Comparison of ENCODE assay signal across 8 mouse cellular contexts in the genomic region with DNA sequence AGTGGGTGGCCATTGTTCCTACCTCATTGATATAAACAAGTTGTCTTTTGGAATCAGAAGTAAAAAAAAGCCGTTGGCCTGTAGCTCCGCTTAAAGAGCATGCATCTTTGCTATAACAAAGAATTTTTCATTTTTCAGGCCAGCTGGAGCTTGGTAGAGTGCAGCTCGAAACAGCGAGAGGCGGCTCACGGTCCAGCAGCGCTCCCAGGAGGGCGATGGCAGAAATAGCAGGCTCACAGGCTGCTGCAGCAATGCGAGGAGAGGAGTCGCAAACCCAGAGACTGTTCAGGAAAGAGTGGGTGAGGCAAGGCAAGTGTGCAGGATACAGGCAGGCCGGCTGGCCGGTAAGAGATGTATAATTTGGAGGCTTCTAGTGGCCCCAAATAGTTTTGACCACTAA. TPM values are rescaled to one million over a fixed set of nuclear protein-coding genes. Genes with fewer than 3 reads are reported as not detected.
DNase-seq lines count a peak whose midpoint lies in the region; ATAC-seq and TF ChIP-seq lines count a peak whose summit lies in the region.

No protein-coding gene starts in this region.

- H3K9ac ChIP-seq in midbrain, embryonic 12.5 days (replicated peaks) = no peak overlapping the region
- no peak overlapping the region for H3K9ac ChIP-seq in stomach, embryonic 16.5 days (ENCODE audit: low read length)

- no peaks in the 10 kb centered on the region; the same call in 1 of the 2 replicates for H3K27me3 ChIP-seq in E14TG2a.4 (ENCODE audit: insufficient read depth, low read length)
- no peaks in the 10 kb centered on the region for H3K27me3 ChIP-seq in midbrain, embryonic 12.5 days
- no peaks in the 10 kb centered on the region for H3K27me3 ChIP-seq in stomach, embryonic 16.5 days (ENCODE audit: control insufficient read depth, insufficient read depth, low read length)

- peak; percentile 92 for ATAC-seq in midbrain, embryonic 12.5 days (ENCODE audit: low FRiP score, low read depth)
- ATAC-seq in stomach, embryonic 16.5 days (ENCODE audit: insufficient read depth, low FRiP score) = peak; percentile 68

- DNase-seq in R1 (ENCODE audit: low read depth, low spot score) = peak; percentile 21
- DNase-seq in embryo, embryonic 9.5 days (ENCODE audit: extremely low spot score) = peak; percentile 39
- DNase-seq in heart, postnatal 10 days = peak; percentile 33 to 50
- DNase-seq in left cerebral cortex, adult 2 months (ENCODE audit: extremely low spot score in 1 of 2, low spot score in 2 of 2) = peak; percentile 62 to 69
- no peak for DNase-seq in c-Kit-positive CD71-positive TER-119-positive erythroid progenitor cells, embryonic 14.5 days (ENCODE audit: low spot score)

- H3K4me3 ChIP-seq in E14TG2a.4 (replicated peaks; ENCODE audit: low read length) = no peak overlapping the region
- no peak overlapping the region for H3K4me3 ChIP-seq in left cerebral cortex, adult 2 months
- H3K4me3 ChIP-seq in midbrain, embryonic 12.5 days = no peak overlapping the region
- H3K4me3 ChIP-seq in stomach, embryonic 16.5 days (replicated peaks; ENCODE audit: low read length) = no peak overlapping the region

- intact Hi-C loops in heart, postnatal 10 days (cut with DNase I) = no loop called here
- intact Hi-C loops in left cerebral cortex, adult 2 months (cut with DNase I) = loop anchor here (5.0 kb wide), 1 partner anchor 811 kb away; no protein-coding TSS in a partner anchor

- 22% methylated on average over 12 of the region's 12 CpGs for WGBS in midbrain, embryonic 12.5 days
- WGBS in stomach, embryonic 16.5 days = 18% methylated on average over 12 of the region's 12 CpGs

- H3K4me2 ChIP-seq in midbrain, embryonic 12.5 days (replicated peaks) = no peak overlapping the region
- H3K4me2 ChIP-seq in stomach, embryonic 16.5 days (ENCODE audit: low read depth, low read length) = no peak overlapping the region

- H3K4me1 ChIP-seq in E14TG2a.4 (replicated peaks; ENCODE audit: low read depth, low read length) = no peaks in the 10 kb centered on the region
- no peaks in the 10 kb centered on the region for H3K4me1 ChIP-seq in midbrain, embryonic 12.5 days
- H3K4me1 ChIP-seq in stomach, embryonic 16.5 days (ENCODE audit: control insufficient read depth, insufficient read depth, low read length) = no peaks in the 10 kb centered on the region

- H3K9me3 ChIP-seq in E14TG2a.4 (ENCODE audit: low read length) = no peaks in the 10 kb centered on the region
- no peaks in the 10 kb centered on the region for H3K9me3 ChIP-seq in midbrain, embryonic 12.5 days
- H3K9me3 ChIP-seq in stomach, embryonic 16.5 days (replicated peaks; ENCODE audit: control insufficient read depth, low read length) = no peaks in the 10 kb centered on the region; the same call in 1 of the 2 replicates

- H3K27ac ChIP-seq in left cerebral cortex, adult 2 months = no peak overlapping the region
- no peak overlapping the region for H3K27ac ChIP-seq in midbrain, embryonic 12.5 days (replicated peaks)
- no peak overlapping the region for H3K27ac ChIP-seq in stomach, embryonic 16.5 days (ENCODE audit: low read length)

- peak; percentile 41 for TF ChIP-seq CTCF in E14TG2a.4 (conservative IDR thresholded peaks at IDR 0.05; ENCODE audit: low read length)
- TF ChIP-seq CTCF in left cerebral cortex, adult 2 months (IDR thresholded peaks at IDR 0.05) = peak; percentile 86

- H3K36me3 ChIP-seq in E14TG2a.4 (ENCODE audit: insufficient read depth, low read length) = no peaks in the 10 kb centered on the region
- H3K36me3 ChIP-seq in midbrain, embryonic 12.5 days = no peaks in the 10 kb centered on the region
- H3K36me3 ChIP-seq in stomach, embryonic 16.5 days (ENCODE audit: control insufficient read depth, insufficient read depth, low read length) = no peaks in the 10 kb centered on the region

RNA-seq across cellular contexts. Expression of gene Neil3, which starts 42.0 kb away (rescaled TPM):
- total RNA-seq in heart, postnatal 10 days (2021) = 1 to 10 TPM; 5.5 TPM
- total RNA-seq in left cerebral cortex, adult 2 months (2021) = under 1 TPM in 1 of 2 experiments, not detected in 1; 0.23 TPM
- 30.3 and 33.7 TPM in 2 replicates for polyA plus RNA-seq in midbrain, embryonic 12.5 days (2016; fragmentation: Nextera tagmentation; extraction: Ambion mirVana)
- polyA plus RNA-seq in stomach, embryonic 16.5 days (2015; fragmentation: Nextera tagmentation; extraction: Ambion mirVana) = 25.3 and 28.4 TPM in 2 replicates

Comparison
In these comparisons a context has a peak if more than half of its experiments do, and no peak if none do; other contexts are left out.
1. RNA of gene Neil3, which starts 42.0 kb away (total RNA-seq): 5.5 TPM in heart, postnatal 10 days; 0.23 TPM in left cerebral cortex, adult 2 months; every median in the first group is over 4 times any median in the second.